Mouse (Mus musculus) WW6 (cell line): ENCODE measurements at regions not wholly inside any gene's neighbourhood (a gene's known extent, or its start where the extent isn't known, plus 50 kb on each side); places are given as distances from the start of the nearest gene placed in this dataset.

ENCODE experiments used
- DNase-seq: peaks from one replicate; pipeline ENCODE4 v3.0.0-alpha.2; 2013; ENCODE audit warnings: low read depth, low spot score

DNA sequence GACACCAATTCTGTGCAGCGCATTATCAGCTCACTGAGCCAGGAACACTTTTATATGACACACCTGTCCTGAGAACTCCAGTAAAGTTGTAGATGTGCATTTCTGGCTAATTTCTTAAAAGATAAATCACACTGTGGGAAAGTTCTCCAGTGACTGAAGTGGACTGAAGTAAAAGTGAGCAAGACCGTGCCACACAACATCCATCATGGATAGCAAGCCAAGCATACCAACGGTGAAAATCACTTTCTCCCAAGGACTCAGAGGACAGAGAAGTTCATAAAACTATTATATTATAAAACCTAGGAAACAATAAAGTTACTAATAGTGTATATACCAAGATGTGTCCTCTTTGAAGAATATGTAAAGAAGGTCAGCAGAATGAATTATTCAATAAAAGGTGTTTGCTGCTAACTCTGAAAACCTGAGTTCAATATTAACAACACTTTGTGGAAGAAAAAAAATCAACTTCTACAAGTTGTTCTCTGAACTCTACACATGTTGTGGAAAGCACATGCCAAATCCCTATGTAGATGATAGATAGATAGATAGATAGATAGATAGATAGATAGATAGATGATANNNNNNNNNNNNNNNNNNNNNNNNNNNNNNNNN, 298.2 kb upstream of the Igbp1b start:
- DNase-seq: no peak

DNA sequence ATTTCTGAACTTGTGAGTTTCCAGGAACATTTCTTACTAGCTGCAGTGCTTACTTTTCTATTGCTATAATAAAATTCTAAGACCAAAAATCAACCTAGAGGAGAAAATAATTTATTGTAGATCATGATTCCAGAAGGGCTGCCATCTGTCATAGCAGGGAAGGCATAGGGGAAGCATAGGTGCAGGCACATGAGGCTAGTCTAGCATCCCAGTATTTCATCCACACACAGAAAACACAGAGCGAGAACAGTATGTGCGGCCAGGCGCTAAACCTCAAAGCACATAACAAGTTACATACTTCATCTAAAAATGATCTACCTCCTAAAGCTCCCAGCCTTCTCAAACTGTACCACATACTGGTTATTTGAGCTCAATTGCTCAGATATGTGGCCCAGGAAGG, 292.5 kb upstream of the Igbp1b start:
- DNase-seq: no peak

DNA sequence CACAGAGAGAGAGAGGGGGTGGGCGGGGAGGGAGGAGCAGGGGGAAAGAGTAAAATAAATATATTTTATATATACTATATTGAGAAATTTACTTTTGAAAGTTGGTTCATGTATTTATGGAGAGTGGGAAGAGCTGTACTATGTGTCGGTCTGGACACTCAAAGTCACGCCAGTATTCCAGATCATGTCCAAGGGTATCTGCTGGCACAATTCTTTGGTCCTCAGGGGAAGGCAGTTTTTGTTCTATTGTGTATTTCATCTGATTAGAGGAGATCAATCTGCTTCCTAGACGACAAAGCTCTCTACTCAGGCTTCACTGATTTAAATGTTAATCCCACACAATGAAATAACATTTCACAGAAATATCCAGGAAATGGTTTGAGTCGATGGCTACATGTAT, 288.3 kb upstream of the Igbp1b start:
- no peak for DNase-seq

DNA sequence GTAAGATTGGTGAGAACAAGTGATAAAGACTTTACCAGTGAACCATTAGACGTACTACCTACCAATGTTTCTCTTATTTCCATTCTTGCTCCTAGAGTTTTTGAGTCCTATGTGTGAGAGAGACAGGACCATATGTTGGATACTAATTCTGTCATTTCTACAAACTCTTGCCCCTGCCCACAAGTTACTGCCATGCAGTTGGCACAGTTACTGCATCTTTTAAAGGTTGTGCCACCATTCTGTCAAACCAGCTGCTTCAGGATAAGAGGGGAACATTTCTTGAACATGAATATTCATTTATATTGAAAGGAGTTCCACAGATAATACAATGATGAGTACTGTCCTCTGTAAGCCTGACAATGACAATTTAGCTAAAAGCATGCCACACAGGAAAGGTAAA, 287.1 kb upstream of the Igbp1b start:
- no peak for DNase-seq

DNA sequence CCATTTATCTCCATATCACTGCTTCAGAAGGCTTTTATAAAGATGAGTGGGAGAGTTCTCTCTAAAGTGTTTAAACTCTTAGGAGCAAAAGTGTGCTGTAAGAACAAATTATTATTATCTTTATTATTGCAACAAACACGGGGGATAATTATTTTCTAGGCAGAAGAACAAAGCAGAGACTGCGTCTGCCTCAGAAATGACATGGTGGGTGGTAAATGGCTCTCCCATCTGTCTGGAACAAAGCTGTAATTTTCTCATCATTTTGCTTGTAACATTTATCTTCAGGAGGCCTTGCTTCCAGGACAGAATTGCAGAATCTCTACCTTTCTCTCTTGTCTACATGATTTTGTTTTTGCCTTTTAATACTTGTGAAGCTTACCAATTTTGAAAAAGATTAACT, 261.8 kb upstream of the Igbp1b start:
- DNase-seq: no peak

DNA sequence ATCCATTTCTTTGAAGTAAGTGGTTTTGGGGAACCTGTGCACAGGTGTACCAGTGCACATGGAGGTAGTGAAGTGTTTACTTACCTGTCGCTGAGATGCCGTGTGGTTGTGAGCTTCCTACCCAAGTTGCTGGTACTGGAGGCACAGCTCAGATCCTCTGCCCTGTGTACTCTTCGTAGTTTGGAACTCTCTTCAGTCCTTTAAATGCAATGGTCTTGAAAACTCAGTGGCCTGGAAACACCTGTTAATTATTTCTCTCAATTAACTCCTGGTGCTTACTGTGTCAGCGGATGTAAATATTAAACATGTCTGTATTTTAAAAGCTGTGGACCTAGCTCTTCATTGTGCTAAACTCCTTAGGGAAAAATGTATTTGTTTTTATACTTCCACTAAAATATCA, 261.2 kb upstream of the Igbp1b start:
- no peak for DNase-seq

DNA sequence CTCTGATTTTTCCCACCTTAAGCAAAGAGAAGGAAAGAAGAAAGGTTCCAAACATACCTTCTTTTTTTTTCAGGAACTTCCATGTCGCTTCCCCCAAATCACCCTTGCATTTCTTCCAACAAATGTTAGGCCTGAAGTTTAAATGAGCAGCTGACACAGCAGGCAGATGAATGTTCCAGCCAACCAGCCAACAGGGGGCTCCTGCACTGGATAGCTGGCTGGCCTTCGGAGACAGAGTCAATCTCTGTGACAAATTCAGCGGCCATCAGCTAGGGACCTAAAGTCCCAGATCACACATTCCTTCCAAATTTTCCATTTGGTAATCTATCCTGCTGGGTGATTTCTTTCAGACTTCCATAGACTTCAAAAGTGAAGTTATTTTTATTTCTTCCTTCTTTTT, 256.6 kb upstream of the Igbp1b start:
- DNase-seq: no peak

DNA sequence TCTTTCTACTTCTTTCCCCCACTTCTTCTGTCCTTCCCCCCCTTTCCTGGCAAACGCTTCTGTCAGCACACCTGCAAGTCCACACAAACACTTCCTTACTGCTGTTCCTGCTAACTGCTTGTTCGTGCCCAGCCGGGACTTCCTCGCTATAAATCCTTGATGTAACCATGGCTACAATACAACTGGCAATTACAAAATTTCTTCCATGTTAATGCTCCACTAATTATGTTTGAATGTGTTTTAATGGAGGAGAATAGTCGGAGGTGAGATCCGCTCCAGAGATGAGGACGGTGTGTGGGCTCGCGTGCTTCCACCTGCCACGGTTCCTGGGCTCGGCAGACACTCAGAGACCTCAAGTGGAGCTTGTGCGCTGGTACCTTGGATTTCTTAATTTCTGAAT, 215.3 kb upstream of the Igbp1b start:
- DNase-seq: no peak

DNA sequence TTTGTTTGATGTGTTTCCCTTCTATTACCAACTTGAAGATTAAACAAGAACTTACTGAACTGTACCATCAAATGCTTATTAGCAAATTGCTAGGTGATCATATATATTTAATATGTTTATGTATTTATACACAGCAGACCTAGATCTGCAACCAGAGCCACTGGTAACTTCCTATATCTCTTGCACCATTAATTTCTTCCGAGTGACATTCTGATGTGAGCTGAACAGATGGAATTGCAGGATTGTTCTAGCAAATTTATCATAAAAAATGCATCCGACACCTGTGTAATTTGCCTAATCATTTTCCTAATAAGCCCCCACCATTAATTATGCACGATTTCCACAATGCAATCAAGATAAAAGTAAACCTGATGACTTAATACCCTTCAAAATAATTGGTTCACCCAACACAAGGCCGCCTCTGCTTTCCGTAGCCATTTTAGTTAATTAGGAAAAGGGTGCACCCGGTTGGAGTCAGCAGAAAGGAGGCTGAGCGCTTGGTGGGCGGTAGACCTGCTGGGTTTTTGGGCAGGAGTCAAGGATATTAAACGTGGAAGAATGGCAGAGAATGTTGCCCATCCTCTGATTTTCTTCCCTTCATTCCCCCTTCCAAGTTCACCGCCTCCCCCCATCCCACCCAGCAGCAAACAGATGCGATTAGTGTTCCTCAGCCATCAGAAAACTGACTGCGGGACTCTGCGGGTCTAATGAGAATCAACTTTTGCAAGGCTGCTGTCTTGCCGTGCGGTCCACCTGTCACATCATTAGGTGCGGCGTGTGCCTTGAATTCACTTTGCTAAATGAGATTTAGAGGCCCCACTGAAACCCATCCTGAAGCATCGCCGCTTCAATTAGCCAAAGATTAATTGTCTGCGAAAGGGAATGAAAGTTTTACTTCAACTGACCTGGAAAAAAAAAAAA, 214.4 kb upstream of the Igbp1b start:
- DNase-seq: peak; percentile 3

DNA sequence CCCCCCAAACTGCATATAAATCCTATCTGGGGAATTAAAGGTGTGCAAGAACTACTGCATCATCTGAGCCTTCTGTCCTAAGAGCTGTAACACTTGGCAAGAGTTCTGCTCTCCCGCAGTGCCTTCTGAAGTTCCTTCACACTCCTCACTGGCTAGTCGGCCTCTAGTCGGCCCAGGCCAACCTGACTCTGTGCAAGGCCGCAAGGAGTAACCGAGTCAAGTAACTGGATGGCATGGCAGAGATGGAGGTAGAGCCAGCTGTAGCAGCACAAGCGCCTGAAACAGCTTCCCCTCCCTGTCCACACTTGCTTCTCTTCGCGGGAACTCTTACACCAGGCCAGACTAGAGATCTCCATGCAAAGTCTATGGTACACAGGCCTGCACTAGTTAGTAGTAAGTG, 179.7 kb upstream of the Igbp1b start:
- no peak for DNase-seq

DNA sequence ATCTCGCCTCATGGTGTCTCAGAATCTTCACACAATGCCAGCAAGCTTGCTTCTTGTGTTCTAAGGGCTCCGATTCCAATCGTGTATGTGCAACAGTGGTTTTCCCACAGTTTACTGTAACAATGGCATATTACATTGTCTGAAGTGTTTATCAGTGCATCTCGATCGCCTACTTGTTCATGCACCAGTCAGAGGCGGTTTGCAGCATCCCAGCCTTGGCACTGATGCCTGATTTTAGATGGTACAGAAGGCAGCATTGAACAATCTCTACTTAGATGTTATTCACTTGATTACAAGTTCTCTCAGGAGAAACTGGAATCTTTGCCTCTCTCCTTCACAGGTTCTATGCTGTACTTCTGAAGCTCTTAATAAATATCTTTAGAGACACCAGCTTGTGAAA, 176.5 kb upstream of the Igbp1b start:
- DNase-seq: no peak

DNA sequence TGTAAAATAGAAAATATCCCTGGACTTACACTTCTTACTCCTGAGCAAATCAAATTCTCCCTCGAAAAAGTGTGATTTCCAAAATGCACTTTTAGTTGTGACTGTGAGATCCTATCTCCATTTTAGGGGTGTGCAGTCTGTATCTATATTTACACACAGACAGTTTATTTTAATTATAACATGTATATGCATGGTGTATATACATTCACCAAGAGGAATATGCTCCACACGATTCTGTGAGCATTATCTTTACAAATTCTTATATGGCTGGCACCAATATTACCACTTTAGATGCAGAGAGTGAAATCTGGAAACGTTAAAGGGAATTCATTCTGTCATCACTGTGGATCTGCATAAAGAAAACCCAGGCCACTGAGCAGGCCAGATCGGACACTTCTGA, 143.5 kb upstream of the Igbp1b start:
- no peak for DNase-seq

DNA sequence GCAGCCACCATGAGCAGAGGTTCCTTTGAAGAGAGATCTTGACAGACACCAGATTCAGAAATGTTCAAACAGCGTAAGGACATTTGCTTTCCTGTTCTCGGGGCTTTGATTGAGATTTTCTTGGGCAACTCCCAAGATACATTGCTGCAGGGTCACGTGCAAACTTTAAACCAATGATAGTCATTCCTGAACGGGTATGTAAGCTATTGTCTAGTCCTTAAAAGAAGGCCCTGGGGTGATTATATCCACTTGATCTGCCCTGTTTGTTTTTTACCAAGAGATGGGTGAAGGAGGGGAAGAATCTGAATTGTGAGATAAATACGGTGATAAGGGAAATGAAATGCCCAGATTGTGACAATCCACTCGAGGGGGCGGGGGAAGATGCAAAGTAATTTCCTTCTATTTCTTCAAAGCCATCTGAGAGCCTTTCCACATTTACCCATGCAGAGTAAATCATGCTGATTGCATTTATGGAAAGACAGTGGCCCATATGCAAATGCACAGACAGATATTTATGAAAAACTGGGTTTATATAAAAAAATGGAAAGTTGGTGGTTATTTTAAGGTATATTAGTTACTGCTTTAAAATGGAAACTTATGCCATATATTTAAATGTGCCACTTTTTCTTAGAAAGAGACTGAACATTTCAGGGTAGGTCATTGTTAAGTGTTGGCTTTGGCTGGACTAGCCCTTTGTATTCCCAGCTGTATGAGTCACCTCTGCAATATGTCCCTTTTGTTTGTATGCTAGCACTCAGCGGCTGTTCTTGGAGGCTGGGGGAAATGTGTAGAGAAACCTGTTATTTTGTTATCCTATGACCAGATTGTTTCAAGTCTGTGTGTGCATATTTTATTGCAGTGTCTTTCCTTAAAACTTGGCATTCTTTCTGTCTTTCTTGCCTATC, 142.7 kb upstream of the Igbp1b start:
- DNase-seq: no peak

DNA sequence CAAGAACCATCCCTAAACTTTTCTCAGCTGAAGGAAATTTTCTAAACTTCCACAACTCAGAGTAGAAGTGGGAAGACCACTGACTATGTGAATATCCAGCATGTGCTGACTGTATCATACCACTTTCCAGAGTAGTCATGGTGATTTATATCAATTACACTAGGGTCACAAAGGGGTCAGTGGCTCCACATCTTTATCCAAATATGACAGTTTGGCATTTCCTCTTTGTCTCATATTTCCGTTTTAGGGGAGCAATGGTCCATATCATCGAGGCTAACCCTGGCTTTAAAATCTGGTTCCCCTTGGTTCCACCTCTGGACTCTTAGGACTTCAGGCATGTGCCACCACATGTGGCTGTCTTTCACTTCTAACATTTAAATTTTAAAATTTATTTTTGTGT, 136.4 kb upstream of the Igbp1b start:
- DNase-seq: no peak

DNA sequence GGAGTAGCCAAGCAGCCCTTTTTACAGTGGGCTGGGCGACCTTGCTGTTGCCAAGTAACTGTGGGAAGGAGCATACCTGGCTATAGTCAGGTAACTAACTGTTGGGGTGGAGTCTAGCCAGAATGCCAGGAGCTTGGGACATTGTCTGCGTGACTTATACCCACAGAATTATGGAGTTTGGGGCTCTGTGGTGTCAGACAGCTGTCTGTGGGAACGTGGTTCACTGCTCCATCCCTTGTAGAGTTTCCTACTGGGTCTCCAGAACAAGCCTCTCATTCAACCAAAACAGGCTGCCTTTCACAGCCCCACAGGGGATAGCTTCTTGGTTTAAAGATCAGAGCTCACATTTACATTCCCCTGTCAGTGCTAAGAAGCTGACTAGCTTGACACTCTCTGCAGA, 134.5 kb upstream of the Igbp1b start:
- no peak for DNase-seq

DNA sequence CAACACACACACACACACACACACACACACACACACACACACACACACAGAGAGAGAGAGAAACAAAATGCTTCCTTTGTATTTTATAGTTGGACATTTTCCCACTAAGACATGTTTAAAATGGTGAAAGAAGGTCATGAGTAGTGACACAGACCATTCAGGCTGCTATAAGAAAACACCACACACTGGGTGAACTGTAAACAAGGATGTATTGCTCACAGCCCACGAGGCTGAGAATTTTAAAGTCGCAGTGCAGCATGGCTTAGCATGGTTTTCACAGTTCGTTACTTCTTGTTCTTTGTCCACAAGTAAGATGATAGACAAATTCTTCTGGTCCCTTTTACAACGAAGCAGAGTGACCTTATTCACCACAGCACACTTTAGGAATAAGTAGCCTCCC, 124.6 kb upstream of the Igbp1b start:
- DNase-seq: no peak

DNA sequence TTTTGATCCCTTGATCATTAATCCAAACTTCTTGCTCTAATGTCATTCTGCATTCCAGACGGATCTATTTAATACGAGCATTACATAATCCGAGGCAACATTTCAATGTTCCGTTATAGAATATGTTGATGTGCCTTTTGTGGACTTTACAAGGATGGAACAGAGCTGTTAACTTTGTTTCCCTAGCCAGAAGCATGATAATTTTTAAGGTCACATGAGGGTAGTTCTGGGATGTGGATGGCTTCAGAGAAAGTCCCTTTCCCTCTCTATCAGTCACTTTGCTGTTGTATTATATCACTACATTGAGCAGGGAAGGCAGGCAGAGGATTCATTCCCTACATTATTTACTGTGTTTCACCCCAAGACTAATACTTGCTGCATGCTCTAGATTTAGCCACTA, 124.1 kb upstream of the Igbp1b start:
- DNase-seq: no peak

DNA sequence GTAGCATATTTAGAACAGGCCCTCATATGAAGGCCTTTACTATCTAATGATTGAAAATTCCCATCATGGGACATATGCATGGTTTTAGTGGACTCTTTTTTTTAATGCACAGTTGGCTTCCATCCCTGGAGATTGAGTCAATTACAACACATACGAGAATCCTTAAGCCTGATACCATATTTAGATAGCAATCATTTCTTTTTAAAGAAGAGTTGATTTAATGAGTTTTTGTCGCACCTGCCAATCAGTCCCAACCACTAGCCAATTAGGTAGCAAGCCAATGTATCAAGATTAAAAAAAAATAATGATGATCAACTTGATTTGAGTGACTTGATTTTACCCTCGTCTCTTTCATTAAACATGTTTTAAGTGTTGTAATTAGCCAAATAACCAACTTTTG, 103.6 kb upstream of the Igbp1b start:
- DNase-seq: no peak

DNA sequence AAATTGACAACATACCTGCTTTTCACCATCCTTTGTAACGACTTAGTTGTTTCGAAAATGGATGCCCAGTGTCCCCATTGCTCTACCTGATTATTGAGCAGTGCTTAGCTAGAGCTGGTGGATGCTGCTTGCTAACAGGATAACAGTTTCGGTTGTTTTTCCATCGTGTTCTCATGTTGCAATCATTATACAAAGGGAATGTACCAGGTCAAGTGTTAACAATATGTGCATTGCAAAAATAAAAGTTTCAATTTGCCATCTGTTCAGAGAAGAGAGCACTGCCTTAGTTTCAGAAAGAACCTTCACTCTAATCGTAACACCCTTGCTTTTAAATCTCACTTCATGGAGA, 96.6 kb upstream of the Igbp1b start:
- DNase-seq: no peak

DNA sequence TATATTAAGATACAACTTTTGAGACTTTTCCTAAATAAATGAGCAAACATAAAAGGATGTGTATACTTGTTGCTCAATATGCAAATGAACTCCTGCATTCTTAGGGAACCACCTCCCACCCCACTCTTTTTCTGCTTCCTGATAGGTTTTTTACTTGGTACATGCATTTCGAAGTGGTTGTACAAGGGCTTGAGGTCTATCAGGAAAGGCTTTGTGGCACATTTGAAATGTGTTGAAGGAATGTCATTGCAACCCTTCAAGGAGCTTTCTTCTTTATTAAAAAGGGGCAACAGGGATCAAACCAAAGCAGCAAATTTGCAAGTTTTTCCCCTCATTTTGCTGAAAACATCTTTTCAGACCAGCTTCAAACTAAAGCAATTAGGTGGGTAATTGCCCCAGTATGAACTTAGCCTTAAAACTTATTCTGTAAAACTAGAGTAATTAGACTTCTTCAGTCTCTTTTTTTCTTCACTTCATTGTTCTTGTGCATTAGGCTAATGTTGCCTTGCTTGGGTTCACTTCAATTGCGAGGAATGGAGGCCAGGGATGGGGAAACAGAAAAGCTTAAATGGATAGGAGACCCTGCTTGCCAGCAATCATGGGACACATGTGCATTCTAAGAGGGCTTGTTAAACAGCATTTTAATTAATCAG, 96.1 kb upstream of the Igbp1b start:
- DNase-seq: no peak

DNA sequence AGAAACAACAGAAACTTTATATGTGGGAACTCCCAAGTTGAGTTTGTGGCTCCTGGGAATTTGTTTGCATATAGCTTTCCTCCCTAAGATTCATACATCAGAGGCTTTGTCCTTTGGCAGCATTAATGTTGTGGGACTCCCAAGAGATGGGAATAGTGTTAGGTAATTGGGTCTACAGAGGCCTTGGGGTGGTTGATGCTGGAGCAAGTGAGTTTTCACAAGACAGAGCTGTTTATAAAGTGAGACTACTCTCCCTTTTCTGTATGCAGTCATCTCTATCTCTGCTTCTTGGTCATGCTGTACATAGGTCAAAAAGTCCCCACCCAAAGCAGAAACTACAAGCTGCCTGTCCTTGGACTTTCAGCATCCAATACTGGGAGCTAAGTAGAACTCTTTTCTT, 59.4 kb upstream of the Igbp1b start:
- no peak for DNase-seq
